Mouse (Mus musculus) C2C12 (cell line): Measurements from ENCODE around the gene Trim14.

ENCODE experiments used
- CEBPB ChIP-seq: IDR thresholded peaks from one replicate; pipeline ENCODE4 v1.6.1; 2011; ENCODE audit warnings: low read depth, mild to moderate bottlenecking, control low read depth, moderate library complexity
- CTCF ChIP-seq: IDR thresholded peaks from one replicate; pipeline ENCODE4 v1.5.1; 2011; ENCODE audit not compliant: control insufficient read depth, insufficient read depth, insufficient read length
- FOSL1 ChIP-seq: IDR thresholded peaks from one replicate; pipeline ENCODE4 v1.8.0; 2011; ENCODE audit warnings: mild to moderate bottlenecking, low read length; ENCODE audit not compliant: poor library complexity, insufficient read depth, severe bottlenecking
- MAX ChIP-seq: IDR thresholded peaks from one replicate; pipeline ENCODE4 v1.6.1; 2011; ENCODE audit warnings: mild to moderate bottlenecking, control low read depth
- MYOD1 ChIP-seq: IDR thresholded peaks from one replicate; pipeline ENCODE4 v1.6.1; 2011; ENCODE audit warnings: low read depth; ENCODE audit not compliant: control insufficient read depth, insufficient read length
- MYOG ChIP-seq: IDR thresholded peaks from one replicate; pipeline ENCODE4 v1.6.1; 2011; ENCODE audit not compliant: control insufficient read depth, insufficient read length; ENCODE audit errors: extremely low read depth

GRCm38 (mm10) chr4:46544313-46544712 lies 8.4 kb upstream of the Trim14 start:
- TF ChIP-seq CEBPB (no peak), CTCF (no peak), FOSL1 (no peak), MYOG (no peak), MYOD1 (no peak), MAX (no peak)
